Mouse (Mus musculus): ENCODE data around the gene Nifk. TPM values are rescaled to one million over a fixed set of nuclear protein-coding genes. Genes with fewer than 3 reads are reported as not detected.

The Nifk gene
- polyA plus RNA-seq (2014; fragmentation: Nextera tagmentation; extraction: Ambion mirVana), result 131 and 147 TPM in 2 replicates

GRCm38 (mm10) chr1:118321661-118322201, at the start of gene Nifk:
TSS of gene Nifk (plus strand) at chr1:118321839.
- Histone ChIP-seq H3K36me3 (ENCODE audit: control insufficient read depth, insufficient read depth, low read length) (peaks cover 14% of the 10 kb centered on the region), H3K9ac (ENCODE audit: low read depth, low read length) (peak within 1 kb of the TSS; percentile 91), H3K4me2 (peak within 1 kb of the TSS; percentile 75), H3K27ac (ENCODE audit: low read depth, low read length) (peak within 1 kb of the TSS; percentile 21; the same call in 1 of the 2 replicates), H3K9me3 (ENCODE audit: control insufficient read depth, low read length) (no peaks in the 10 kb centered on the region), H3K27me3 (replicated peaks; ENCODE audit: control insufficient read depth, insufficient read depth, low read length) (no peaks in the 10 kb centered on the region), H3K4me3 (ENCODE audit: low read depth, low read length) (peak within 1 kb of the TSS; percentile 92), H3K4me1 (replicated peaks; ENCODE audit: control insufficient read depth, insufficient read depth, low read length) (peaks cover 6% of the 10 kb centered on the region; the same call in 1 of the 2 replicates)
- under 1% methylated on average over 37 of the region's 37 CpGs for WGBS
- ATAC-seq (replicated peaks; ENCODE audit: low FRiP score) (peak; percentile 87), DNase-seq (ENCODE audit: low spot score) (peak; percentile 87)

GRCm38 (mm10) chr1:118275139-118275538, 46.5 kb upstream of the Nifk start:
- Histone ChIP-seq H3K9me3 (ENCODE audit: control insufficient read depth, low read length) (no peaks in the 10 kb centered on the region), H3K4me1 (replicated peaks; ENCODE audit: control insufficient read depth, insufficient read depth, low read length) (no peaks in the 10 kb centered on the region), H3K4me3 (ENCODE audit: low read depth, low read length) (no peak overlapping the region), H3K27me3 (replicated peaks; ENCODE audit: control insufficient read depth, insufficient read depth, low read length) (no peaks in the 10 kb centered on the region), H3K4me2 (no peak overlapping the region), H3K27ac (ENCODE audit: low read depth, low read length) (no peak overlapping the region), H3K9ac (ENCODE audit: low read depth, low read length) (no peak overlapping the region), H3K36me3 (ENCODE audit: control insufficient read depth, insufficient read depth, low read length) (no peaks in the 10 kb centered on the region)
- DNase-seq (ENCODE audit: low spot score), result no peak
- 14% methylated on average over 2 of the region's 2 CpGs for WGBS
- no peak for ATAC-seq (replicated peaks; ENCODE audit: low FRiP score)

- H3K9me3 ChIP-seq (ENCODE audit: control insufficient read depth, low read length), result no peaks in the 10 kb centered on the region
- no peak overlapping the region for H3K4me3 ChIP-seq (ENCODE audit: low read depth, low read length)
- no peak overlapping the region for H3K27ac ChIP-seq (ENCODE audit: low read depth, low read length)
- WGBS, result 93% methylated on average over 4 of the region's 4 CpGs
- peaks cover 6% of the 10 kb centered on the region; the same call in 1 of the 2 replicates for H3K36me3 ChIP-seq (ENCODE audit: control insufficient read depth, insufficient read depth, low read length)
- ATAC-seq (replicated peaks; ENCODE audit: low FRiP score), result no peak
- H3K4me1 ChIP-seq (replicated peaks; ENCODE audit: control insufficient read depth, insufficient read depth, low read length), result no peaks in the 10 kb centered on the region
- no peaks in the 10 kb centered on the region for H3K27me3 ChIP-seq (replicated peaks; ENCODE audit: control insufficient read depth, insufficient read depth, low read length)
- DNase-seq (ENCODE audit: low spot score), result no peak
- H3K4me2 ChIP-seq, result no peak overlapping the region
- H3K9ac ChIP-seq (ENCODE audit: low read depth, low read length), result no peak overlapping the region
Measured at GRCm38 (mm10) chr1:118292291-118292690, 29.3 kb upstream of the Nifk start.

- Histone ChIP-seq H3K4me1 (replicated peaks; ENCODE audit: control insufficient read depth, insufficient read depth, low read length) (no peaks in the 10 kb centered on the region), H3K9ac (ENCODE audit: low read depth, low read length) (no peak overlapping the region), H3K36me3 (ENCODE audit: control insufficient read depth, insufficient read depth, low read length) (peaks cover 17% of the 10 kb centered on the region; the same call in 1 of the 2 replicates), H3K4me2 (no peak overlapping the region), H3K27ac (ENCODE audit: low read depth, low read length) (no peak overlapping the region), H3K9me3 (ENCODE audit: control insufficient read depth, low read length) (no peaks in the 10 kb centered on the region), H3K27me3 (replicated peaks; ENCODE audit: control insufficient read depth, insufficient read depth, low read length) (no peaks in the 10 kb centered on the region), H3K4me3 (ENCODE audit: low read depth, low read length) (no peak overlapping the region)
- WGBS, result 86% methylated on average over 3 of the region's 3 CpGs
- DNase-seq (ENCODE audit: low spot score), result no peak
- 0 out of 2 replicates have a peak, but pooled peaks have one; percentile 26 for ATAC-seq (replicated peaks; ENCODE audit: low FRiP score)
Measured at GRCm38 (mm10) chr1:118294192-118294591, 27.4 kb upstream of the Nifk start.

GRCm38 (mm10) chr1:118294826-118295225, 26.8 kb upstream of the Nifk start:
- Histone ChIP-seq H3K9me3 (ENCODE audit: control insufficient read depth, low read length) (no peaks in the 10 kb centered on the region), H3K27ac (ENCODE audit: low read depth, low read length) (no peak overlapping the region), H3K9ac (ENCODE audit: low read depth, low read length) (no peak overlapping the region), H3K4me2 (no peak overlapping the region), H3K4me1 (replicated peaks; ENCODE audit: control insufficient read depth, insufficient read depth, low read length) (no peaks in the 10 kb centered on the region), H3K27me3 (replicated peaks; ENCODE audit: control insufficient read depth, insufficient read depth, low read length) (no peaks in the 10 kb centered on the region), H3K4me3 (ENCODE audit: low read depth, low read length) (no peak overlapping the region), H3K36me3 (ENCODE audit: control insufficient read depth, insufficient read depth, low read length) (peaks cover 20% of the 10 kb centered on the region)
- DNase-seq (ENCODE audit: low spot score) (no peak), ATAC-seq (replicated peaks; ENCODE audit: low FRiP score) (no peak)
- 90% methylated on average over 5 of the region's 5 CpGs for WGBS

GRCm38 (mm10) chr1:118296673-118297072, 25.0 kb upstream of the Nifk start:
- no peaks in the 10 kb centered on the region for H3K9me3 ChIP-seq (ENCODE audit: control insufficient read depth, low read length)
- no peak overlapping the region for H3K4me3 ChIP-seq (ENCODE audit: low read depth, low read length)
- H3K27me3 ChIP-seq (replicated peaks; ENCODE audit: control insufficient read depth, insufficient read depth, low read length), result no peaks in the 10 kb centered on the region
- no peak overlapping the region for H3K27ac ChIP-seq (ENCODE audit: low read depth, low read length)
- ATAC-seq (replicated peaks; ENCODE audit: low FRiP score) (no peak), DNase-seq (ENCODE audit: low spot score) (no peak)
- peaks cover 34% of the 10 kb centered on the region for H3K36me3 ChIP-seq (ENCODE audit: control insufficient read depth, insufficient read depth, low read length)
- no peak overlapping the region for H3K9ac ChIP-seq (ENCODE audit: low read depth, low read length)
- 84% methylated on average over 3 of the region's 3 CpGs for WGBS
- no peaks in the 10 kb centered on the region for H3K4me1 ChIP-seq (replicated peaks; ENCODE audit: control insufficient read depth, insufficient read depth, low read length)
- no peak overlapping the region for H3K4me2 ChIP-seq

DNA sequence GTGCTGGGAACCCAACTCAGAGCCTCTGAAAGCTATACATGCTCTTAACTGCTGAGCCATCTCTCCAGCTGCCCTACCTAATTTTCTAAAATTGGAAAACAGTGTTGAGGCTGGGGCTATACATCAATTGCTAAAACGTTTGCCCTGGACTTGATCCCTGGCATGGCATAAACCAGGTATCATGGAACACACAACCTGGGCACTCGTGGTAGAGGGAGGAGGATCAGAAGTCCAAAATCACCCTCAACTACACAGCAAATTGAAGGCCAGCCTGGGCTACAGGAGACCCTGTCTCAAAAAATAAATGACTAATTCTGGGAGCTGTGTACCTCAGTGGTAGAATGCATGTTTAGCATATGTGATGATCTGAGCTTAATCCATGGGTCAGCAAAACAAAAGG, 23.9 kb upstream of the Nifk start:
- no peak overlapping the region for H3K9ac ChIP-seq (ENCODE audit: low read depth, low read length)
- DNase-seq (ENCODE audit: low spot score), result no peak

DNA sequence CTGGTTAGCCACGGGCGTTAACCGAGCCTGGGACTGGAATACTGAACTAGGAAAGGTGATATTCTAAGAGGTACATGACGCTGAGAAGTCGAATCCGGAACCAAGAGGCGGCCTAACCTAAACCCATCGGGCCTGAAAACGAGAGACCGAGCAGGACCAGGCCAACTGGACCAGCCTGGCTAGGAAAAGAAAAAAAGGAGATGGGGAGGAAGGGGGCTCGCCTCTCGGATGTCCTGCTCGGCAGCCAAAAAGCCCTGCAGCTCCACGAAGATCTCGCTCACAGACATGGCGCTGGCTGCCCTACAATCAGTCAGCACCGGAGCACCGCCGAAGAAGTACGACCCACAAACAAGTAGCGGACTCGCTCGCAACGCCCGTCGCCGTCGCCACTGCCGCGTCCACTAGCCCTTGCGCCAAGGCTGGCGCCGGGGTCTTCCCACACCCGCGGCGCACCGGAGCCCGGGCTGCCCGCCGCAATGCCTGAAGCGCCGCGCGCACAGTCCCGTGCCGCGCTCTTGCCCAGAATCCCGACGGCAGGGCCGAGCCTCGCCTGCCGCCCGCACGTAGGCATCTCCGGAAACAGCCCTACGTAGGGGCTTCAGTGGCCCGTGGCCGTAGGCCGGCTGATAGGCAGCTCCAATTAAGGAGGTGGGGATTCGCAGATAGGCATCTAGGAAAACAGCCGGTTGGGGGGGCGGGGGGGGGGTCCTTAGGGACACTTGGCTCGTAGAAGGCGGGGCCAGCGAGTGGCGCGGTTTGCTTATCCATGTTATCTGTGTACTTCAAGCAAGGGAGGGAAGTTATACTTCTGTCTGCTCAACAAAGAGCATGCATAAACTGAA, 10.6 kb upstream of the Nifk start:
- H3K9ac ChIP-seq (ENCODE audit: low read depth, low read length), result peak overlapping the region; percentile 95
- H3K27me3 ChIP-seq (replicated peaks; ENCODE audit: control insufficient read depth, insufficient read depth, low read length), result no peaks in the 10 kb centered on the region
- WGBS, result under 1% methylated on average over 67 of the region's 67 CpGs
- H3K4me1 ChIP-seq (replicated peaks; ENCODE audit: control insufficient read depth, insufficient read depth, low read length), result peaks cover 8% of the 10 kb centered on the region
- peak overlapping the region; percentile 82 for H3K27ac ChIP-seq (ENCODE audit: low read depth, low read length)
- H3K4me3 ChIP-seq (ENCODE audit: low read depth, low read length), result peak overlapping the region; percentile 89
- ATAC-seq (replicated peaks; ENCODE audit: low FRiP score) (peak; percentile 97), DNase-seq (ENCODE audit: low spot score) (peak; percentile 87)
- no peaks in the 10 kb centered on the region for H3K9me3 ChIP-seq (ENCODE audit: control insufficient read depth, low read length)
- H3K36me3 ChIP-seq (ENCODE audit: control insufficient read depth, insufficient read depth, low read length), result peaks cover 7% of the 10 kb centered on the region
- H3K4me2 ChIP-seq, result peak overlapping the region; percentile 74

More for the DNA sequence above, 23.9 kb upstream of the Nifk start:
- no peak for ATAC-seq (replicated peaks; ENCODE audit: low FRiP score)
- H3K4me1 ChIP-seq (replicated peaks; ENCODE audit: control insufficient read depth, insufficient read depth, low read length), result no peaks in the 10 kb centered on the region
- peaks cover 44% of the 10 kb centered on the region for H3K36me3 ChIP-seq (ENCODE audit: control insufficient read depth, insufficient read depth, low read length)
- H3K4me2 ChIP-seq, result no peak overlapping the region
- no peaks in the 10 kb centered on the region for H3K9me3 ChIP-seq (ENCODE audit: control insufficient read depth, low read length)
- 89% methylated on average over 2 of the region's 2 CpGs for WGBS
- H3K27me3 ChIP-seq (replicated peaks; ENCODE audit: control insufficient read depth, insufficient read depth, low read length), result no peaks in the 10 kb centered on the region
- no peak overlapping the region for H3K27ac ChIP-seq (ENCODE audit: low read depth, low read length)
- no peak overlapping the region for H3K4me3 ChIP-seq (ENCODE audit: low read depth, low read length)
